Mouse (Mus musculus) liver, adult 2 months (tissue): ENCODE measurements at regions not wholly inside any gene's neighbourhood (a gene's known extent, or its start where the extent isn't known, plus 50 kb on each side); places are given as distances from the start of the nearest gene placed in this dataset.

Experiments
- DNase-seq: peaks from one replicate; pipeline ENCODE4 v3.0.0-alpha.2; 2011; ENCODE audit warnings: low read depth, low spot score; ENCODE audit errors: extremely low read depth
- H3K27ac ChIP-seq: fragments of 200-500 bp; replicated peaks from 2 replicates; pipeline ENCODE4 v1.5.1; 2012; ENCODE audit warnings: low read depth, mild to moderate bottlenecking, control low read depth, inconsistent platforms, low read length; ENCODE audit not compliant: insufficient read depth
- H3K27me3 ChIP-seq: fragments of 200-500 bp; 2 replicates; pipeline ENCODE4 v1.6.1; 2012; ENCODE audit warnings: mild to moderate bottlenecking, moderate library complexity, low read length, inconsistent platforms; ENCODE audit not compliant: control insufficient read depth, insufficient read depth
- H3K36me3 ChIP-seq: fragments of 200-500 bp; 2 replicates; pipeline ENCODE4 v1.6.1; 2012; ENCODE audit warnings: low read length, inconsistent platforms; ENCODE audit not compliant: control insufficient read depth, insufficient read depth
- H3K4me1 ChIP-seq: fragments of 200-500 bp; 2 replicates; pipeline ENCODE4 v1.6.1; 2011; ENCODE audit warnings: low read length; ENCODE audit not compliant: control insufficient read depth, insufficient read depth
- H3K4me3 ChIP-seq: fragments of 200-500 bp; 2 replicates; pipeline ENCODE4 v1.5.1; 2011; ENCODE audit warnings: low read depth, mild to moderate bottlenecking, control low read depth, low read length, moderate library complexity; ENCODE audit not compliant: insufficient read depth
- H3K79me2 ChIP-seq: fragments of 200-500 bp; 2 replicates; pipeline ENCODE4 v1.6.1; 2012; ENCODE audit warnings: inconsistent platforms, mild to moderate bottlenecking, low read length, moderate library complexity; ENCODE audit not compliant: control insufficient read depth, insufficient read depth
- H3K9ac ChIP-seq: fragments of 200-500 bp; 2 replicates; pipeline ENCODE4 v1.6.1; 2012; ENCODE audit warnings: low read depth, mild to moderate bottlenecking, control low read depth, inconsistent platforms, low read length
- CTCF ChIP-seq: fragments of 200-500 bp; IDR thresholded peaks from 2 replicates; pipeline ENCODE4 v1.5.1; 2011; ENCODE audit warnings: low read depth, low read length, control low read depth
- POLR2A ChIP-seq: fragments of 200-500 bp; IDR thresholded peaks from 2 replicates; pipeline ENCODE4 v1.6.1; 2011; ENCODE audit warnings: low read length, control low read depth; ENCODE audit not compliant: insufficient read depth; ENCODE audit errors: extremely low read depth
- WGBS: fragments of 180-500 bp; shearing (Covaris S2); methylation state at CpG from one replicate; pipeline ENCODE4 v1.1.7; 2018; 5-methylcytosine and 5-hydroxymethylcytosine counted together

DNA sequence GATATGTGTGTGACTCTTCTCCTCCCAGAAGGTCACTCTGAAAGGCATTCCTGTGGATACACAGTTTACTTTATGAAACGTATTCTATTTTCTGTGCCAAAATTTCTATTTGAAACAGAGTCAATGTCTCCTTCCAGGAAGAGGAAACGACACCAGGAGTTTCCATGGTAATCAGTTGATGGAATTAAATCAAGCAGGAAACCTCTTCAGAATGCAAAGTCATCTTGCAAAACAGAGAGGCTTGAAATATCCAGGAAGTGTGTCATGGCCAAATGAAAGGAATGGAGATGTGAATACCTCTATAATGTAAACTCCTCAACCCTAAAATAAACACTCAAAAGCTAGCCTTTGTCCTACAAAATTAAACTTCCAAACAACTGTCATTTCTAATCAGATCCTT lies 189.0 kb upstream of the Agr3 start:
- no peak for TF ChIP-seq CTCF
- no peak for TF ChIP-seq POLR2A
- peak; percentile 2 for DNase-seq
- Histone ChIP-seq H3K4me1 (no peaks in the 10 kb centered on the region), H3K36me3 (no peaks in the 10 kb centered on the region), H3K27me3 (no peaks in the 10 kb centered on the region), H3K79me2 (no peaks in the 10 kb centered on the region), H3K4me3 (no peak overlapping the region), H3K27ac (no peak overlapping the region), H3K9ac (no peak overlapping the region)
- 14% methylated on average over 2 of the region's 2 CpGs for WGBS

DNA sequence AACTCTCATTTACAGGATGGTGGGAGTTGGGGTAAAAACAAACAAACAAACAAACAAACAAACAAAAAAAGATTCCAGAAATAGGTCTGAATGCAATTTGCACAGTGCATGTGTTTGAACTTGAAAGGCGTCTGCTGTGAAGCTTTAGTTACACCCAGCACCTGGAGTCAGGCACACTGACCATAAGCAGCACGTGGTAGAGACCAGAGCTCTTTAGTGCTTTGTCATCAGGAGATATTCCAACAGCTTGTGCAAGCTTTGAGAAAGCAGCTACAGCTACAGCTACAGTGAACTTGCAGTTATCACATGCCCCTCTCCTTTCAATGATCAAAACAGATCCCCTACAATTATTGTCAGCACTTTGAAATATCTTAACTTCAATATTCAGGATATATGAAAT lies 190.4 kb upstream of the Agr3 start:
- Histone ChIP-seq H3K79me2 (no peaks in the 10 kb centered on the region), H3K27ac (no peak overlapping the region), H3K4me1 (no peaks in the 10 kb centered on the region), H3K4me3 (no peak overlapping the region), H3K27me3 (no peaks in the 10 kb centered on the region), H3K9ac (no peak overlapping the region), H3K36me3 (no peaks in the 10 kb centered on the region)
- no peak for TF ChIP-seq CTCF
- no peak for TF ChIP-seq POLR2A
- WGBS = 71% methylated on average over 2 of the region's 2 CpGs
- no peak for DNase-seq

DNA sequence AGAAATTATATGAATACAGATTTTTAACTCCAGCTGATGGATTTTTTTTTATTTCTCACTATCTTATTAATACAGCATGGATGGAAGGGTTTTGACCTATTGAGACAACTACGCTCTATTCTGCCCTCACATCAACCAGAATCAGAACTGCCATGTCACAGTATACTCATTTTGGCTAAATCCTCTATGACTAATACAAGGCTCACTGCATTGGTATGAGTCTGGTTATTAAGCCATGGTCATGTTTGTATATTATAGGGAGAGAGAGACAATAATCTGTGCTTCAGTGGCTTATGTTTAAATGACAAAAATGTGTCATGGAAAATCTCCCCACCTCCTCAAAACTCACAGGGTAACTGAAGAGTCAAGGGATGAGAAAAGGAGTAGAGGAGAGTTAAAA lies 191.0 kb upstream of the Agr3 start:
- Histone ChIP-seq H3K36me3 (no peaks in the 10 kb centered on the region), H3K79me2 (no peaks in the 10 kb centered on the region), H3K27me3 (no peaks in the 10 kb centered on the region), H3K27ac (no peak overlapping the region), H3K4me1 (no peaks in the 10 kb centered on the region), H3K4me3 (no peak overlapping the region), H3K9ac (no peak overlapping the region)
- no peak for DNase-seq
- TF ChIP-seq POLR2A = no peak
- TF ChIP-seq CTCF = no peak
- WGBS = 87% methylated on average over 1 of the region's 1 CpGs

DNA sequence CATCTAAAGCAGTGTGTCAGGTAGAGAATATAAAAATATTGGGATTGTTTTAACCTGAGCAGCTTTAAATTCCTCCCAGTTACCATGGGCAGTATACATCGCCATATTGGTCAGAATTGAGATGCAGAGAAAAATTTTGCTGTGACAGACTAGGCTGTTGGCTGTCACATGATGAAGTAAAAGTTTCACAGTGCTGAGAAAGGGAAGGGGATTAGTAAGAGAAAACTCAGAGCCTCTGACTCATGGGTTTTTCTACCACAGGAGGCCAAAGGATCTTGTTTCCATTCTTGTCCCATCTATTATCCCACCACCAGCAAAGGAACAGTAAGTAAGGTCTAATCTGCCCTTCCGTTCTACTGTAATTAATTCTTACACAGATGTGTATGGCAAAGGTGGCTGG lies 191.8 kb upstream of the Agr3 start:
- H3K79me2 ChIP-seq = no peaks in the 10 kb centered on the region
- H3K9ac ChIP-seq = no peak overlapping the region
- H3K27ac ChIP-seq = no peak overlapping the region
- no peaks in the 10 kb centered on the region for H3K36me3 ChIP-seq
- no peaks in the 10 kb centered on the region for H3K27me3 ChIP-seq
- H3K4me1 ChIP-seq = no peaks in the 10 kb centered on the region
- no peak overlapping the region for H3K4me3 ChIP-seq
- no peak for TF ChIP-seq CTCF
- no peak for TF ChIP-seq POLR2A
- WGBS = 98% methylated on average over 2 of the region's 2 CpGs
- DNase-seq = no peak

DNA sequence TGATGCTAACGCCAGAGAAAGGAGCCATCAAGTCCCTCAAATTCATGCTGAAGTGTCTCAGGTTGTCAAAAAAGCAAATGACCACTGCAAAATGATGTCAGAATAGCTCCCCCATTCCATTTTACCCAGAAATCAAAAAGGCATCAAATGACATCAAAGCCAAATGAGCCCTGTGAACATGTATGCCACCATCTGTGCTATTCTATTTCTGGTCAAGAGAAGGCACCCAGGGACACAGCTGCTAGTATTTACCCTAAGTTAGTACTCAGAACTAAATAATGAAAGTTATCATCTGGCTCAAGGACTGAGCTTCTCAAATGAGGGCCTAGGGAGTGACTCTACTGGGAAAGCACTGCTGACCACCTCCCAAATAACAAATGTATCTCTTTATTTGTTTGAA lies 191.1 kb upstream of the Ahr start:
- H3K36me3 ChIP-seq = no peaks in the 10 kb centered on the region
- H3K4me1 ChIP-seq = no peaks in the 10 kb centered on the region
- WGBS = 98% methylated on average over 1 of the region's 1 CpGs
- no peak for TF ChIP-seq POLR2A
- no peak for TF ChIP-seq CTCF
- H3K27ac ChIP-seq = no peak overlapping the region
- DNase-seq = no peak
- no peak overlapping the region for H3K9ac ChIP-seq
- no peak overlapping the region for H3K4me3 ChIP-seq
- no peaks in the 10 kb centered on the region for H3K27me3 ChIP-seq
- H3K79me2 ChIP-seq = no peaks in the 10 kb centered on the region

DNA sequence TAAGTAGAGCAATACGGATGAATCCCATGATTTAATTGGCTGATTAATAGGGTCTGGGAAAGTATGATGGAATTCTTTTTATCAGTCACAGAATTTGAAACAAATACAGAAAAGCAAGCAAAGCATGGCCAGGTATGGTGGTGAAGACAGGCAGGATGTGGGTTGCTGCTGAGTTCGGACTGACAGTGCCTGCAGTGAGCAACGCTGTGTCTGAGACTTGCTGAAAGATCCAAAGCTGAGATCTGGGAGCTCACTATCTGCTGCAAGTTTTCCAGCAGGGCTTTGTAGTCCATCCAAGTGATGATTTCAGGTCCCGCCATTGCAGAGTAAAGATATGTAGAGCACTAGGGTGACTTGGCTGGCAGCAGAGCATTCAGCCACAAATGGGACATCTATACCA lies 189.3 kb upstream of the Ahr start:
- H3K79me2 ChIP-seq = no peaks in the 10 kb centered on the region
- H3K9ac ChIP-seq = no peak overlapping the region
- no peaks in the 10 kb centered on the region for H3K36me3 ChIP-seq
- H3K4me1 ChIP-seq = no peaks in the 10 kb centered on the region
- DNase-seq = no peak
- no peak overlapping the region for H3K4me3 ChIP-seq
- H3K27me3 ChIP-seq = no peaks in the 10 kb centered on the region
- no peak overlapping the region for H3K27ac ChIP-seq
- no peak for TF ChIP-seq POLR2A
- TF ChIP-seq CTCF = no peak
- WGBS = 87% methylated on average over 4 of the region's 4 CpGs
